Mouse (Mus musculus) gastrocnemius, adult 18-20 months (tissue): ENCODE results near the gene Mlana. TPM values are rescaled to one million over a fixed set of nuclear protein-coding genes. Genes with fewer than 3 reads are reported as not detected.

Experiments
- DNase-seq: peaks from one replicate; pipeline ENCODE4 v3.0.0; 2021; ENCODE audit warnings: low spot score
- long read RNA-seq, 2 experiments: library from polyadenylated mRNA; stranded (forward); transcript quantifications; one replicate each; pipeline ENCODE4 v2.0.0; 2021
- total RNA-seq, 2 experiments: library from RNA; stranded (reverse); gene quantifications; 2 replicates each; pipeline ENCODE4 v1.2.3; 2021

The Mlana gene
- not detected for total RNA-seq
- long read RNA-seq, experiment 1 = 0 reads
- long read RNA-seq, experiment 2 = 0 reads

DNA sequence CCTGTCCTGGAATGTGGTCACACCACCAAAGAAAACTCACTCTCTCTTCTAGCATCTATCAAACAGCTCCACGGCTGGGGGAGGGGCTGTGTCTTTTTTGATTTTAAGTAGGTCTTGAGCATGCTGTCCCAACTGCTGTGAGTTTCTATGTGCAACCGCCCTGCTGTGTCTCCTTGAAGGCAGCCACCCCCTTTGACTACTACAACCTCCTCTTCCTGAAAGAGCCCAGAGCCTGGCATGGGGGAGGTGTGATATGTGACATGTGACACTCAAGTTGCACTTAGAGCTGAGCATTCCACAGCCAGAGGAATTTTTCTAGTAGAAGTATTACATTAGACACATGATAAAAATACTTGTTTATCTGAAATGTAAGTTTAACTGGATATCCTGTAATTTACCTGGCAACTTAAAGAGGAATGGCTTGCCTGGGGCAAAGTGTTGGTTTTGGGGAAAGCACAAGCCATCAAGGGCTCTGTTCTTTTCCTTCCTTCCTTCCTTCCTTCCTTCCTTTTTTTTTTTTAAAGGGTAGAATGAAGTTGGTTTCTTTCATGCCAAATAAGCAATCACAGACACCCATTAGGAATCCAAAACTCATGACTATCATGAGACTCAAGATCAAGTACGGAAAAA, at the start of gene Mlana:
Gene Mlana, plus strand, starts transcription at position 580 of the 630 bp plus-strand sequence.
- no peak for DNase-seq

DNA sequence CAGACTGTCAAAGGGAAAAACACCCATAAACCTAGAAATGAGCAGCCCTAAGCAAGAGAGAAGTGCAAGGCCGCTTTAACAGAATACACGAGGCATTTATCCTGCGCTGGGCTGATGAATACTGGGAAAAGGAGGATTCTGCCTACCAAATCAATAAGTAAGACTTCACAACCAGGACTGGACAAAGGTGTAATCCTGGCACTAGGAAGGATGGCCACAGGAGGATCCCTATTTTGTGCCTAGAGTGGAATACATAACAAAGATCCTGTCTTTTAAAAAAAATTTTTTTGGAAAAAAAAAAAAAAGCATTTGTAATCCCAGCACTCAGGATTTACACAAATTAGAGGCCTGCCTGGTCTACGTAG, 49.1 kb upstream of the Mlana start:
- DNase-seq = no peak

DNA sequence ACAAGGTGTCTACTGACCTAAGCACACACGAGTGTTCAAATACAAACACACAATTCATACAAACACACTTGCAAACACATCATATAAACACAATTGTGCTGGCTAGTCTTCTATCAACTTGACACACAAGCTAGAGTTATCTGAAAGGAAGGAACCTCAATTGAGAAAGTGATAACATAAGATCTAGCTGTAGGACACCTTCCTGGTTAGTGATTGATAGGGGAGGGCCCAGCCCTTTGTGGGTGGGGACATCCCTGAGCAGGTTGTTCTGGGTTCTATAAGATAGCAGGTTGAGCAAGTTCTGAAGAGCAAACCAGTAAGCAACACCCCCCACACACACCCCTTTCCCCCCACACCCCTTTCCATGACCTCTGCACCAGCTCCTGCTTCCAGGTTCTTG, 47.9 kb upstream of the Mlana start:
- no peak for DNase-seq

DNA sequence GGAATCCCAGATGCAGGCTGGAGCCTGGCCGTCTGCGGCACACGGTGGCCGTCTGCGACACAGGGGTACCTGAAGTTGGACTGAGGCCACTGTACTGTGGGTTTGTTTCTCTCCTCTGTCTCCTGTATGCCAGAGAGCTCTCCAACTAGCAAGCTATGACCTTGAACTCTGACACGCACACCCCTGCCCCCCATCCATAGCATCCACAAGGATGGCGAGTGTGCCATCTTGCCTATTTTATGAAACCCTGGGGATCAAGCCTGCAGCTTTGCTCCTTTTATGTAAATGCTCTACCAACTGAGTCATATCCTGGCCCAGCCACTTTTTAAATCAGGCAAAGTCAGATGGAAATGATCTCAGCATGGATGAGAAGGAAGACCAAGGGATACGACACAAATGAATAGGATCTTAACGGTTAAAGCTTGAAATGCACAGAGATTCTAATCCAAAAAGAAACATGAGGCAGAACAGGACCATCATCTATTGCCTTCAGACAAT, 43.8 kb upstream of the Mlana start:
- no peak for DNase-seq

DNA sequence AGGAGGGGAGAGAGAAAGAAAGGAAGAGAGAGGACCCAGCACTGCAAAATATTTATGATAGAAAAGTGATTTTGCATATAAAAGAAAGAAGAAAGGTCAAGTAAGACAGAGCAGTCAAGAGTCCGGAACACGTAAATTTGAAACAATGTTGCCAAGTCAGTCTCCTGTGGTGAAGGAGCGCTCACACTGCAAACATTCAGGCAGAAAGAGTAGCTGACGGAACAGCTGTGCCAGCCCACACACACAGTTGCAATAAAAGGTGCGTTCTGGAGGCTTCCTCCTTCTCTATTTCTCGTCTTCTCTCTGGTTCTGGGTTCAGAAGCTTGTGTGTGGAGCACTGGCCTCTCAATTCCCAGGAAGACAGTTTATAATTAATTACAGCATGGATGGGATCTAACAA, 42.5 kb upstream of the Mlana start:
- DNase-seq = no peak

DNA sequence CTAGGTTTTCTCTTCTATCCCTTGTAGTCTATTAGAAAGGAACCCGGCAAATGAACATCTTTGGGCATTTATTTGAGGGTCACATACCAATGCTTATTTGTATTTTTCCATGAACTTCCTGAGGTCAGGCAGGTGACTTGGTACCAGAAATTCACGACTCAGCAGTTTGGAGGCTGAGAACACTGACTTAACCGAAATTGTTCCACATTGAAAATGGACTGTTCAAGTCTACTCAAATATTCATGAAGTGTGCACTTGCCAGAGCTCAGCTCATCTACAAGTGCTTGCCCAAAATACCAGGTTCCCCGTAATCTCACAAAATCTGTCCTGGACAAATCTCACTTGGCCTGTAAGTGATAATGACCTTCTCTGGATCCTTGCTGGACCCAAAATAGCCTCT, 41.6 kb upstream of the Mlana start:
- no peak for DNase-seq

DNA sequence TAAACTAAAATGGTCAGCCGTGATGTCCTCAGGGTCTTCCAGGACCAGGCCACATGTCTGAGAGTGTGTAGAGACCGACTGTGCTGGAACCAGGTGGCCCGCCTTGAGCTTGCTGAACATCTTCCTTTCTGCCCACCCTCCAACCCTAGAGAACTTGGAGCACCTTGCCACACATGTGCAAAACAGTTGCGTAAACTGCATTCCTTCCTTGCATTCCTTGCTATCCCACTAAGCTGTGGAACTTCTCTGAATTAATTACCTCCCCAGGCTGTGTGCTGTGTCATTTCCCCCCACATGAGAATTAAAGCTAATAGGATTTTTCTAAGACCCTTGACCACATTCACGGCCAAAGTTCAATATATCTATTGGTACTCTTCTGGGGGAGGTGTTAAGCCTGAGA, 41.0 kb upstream of the Mlana start:
- DNase-seq = no peak

DNA sequence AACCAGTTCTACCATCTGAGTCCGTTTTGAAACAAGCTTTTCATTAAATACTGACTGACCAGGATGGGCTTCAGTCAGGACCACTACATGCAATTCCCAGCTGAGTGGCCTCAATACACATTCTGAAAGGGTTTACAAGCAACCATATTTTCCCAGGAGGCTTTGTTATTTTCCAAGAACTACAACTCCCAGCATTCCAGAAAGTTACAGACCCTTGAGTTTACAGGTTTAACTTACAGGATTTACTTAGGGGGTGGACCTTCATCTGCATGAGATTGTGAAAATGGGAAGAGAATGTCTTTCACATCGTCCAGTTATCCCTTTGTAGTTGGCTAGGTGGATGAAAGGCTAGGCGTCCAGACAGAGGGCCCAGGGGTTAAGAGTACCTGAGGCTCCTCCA, 40.6 kb upstream of the Mlana start:
- no peak for DNase-seq

DNA sequence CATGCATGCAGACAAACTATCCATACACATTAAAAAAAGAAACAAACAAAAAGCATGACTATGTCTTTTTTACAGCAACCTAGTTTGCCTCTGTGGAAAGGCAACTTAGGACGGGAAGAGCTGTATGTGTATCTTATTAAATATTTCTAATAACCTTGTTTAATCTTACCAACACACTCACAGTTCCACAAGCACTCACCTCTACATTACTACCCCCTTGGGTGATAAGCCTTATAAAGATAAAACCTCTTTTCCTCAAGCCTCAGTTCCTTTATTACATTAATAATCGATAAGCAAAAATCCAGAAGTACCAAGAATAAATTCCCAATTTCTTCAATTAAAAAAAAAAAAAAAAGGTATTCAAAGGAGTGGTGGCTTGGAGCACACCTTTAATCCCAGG, 40.1 kb upstream of the Mlana start:
- no peak for DNase-seq

DNA sequence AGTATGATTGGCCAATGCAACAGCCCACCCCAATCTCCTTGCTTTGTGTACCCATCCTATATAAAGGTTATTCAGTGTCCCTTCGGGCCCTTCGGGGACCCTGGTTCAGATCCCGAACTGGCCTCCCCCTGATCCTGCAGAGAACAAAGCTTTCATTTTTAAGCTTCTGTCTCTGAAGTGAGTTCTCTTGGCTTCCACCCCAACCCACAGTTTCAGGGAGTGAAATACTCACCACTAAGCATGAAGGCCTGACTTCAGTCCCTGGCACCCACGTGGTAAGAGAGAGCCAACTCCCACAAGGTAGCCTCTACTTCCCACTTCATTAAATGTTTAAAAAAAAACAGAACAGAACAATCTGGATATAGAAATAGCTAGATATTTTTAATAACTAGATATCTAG, 38.8 kb upstream of the Mlana start:
- no peak for DNase-seq

DNA sequence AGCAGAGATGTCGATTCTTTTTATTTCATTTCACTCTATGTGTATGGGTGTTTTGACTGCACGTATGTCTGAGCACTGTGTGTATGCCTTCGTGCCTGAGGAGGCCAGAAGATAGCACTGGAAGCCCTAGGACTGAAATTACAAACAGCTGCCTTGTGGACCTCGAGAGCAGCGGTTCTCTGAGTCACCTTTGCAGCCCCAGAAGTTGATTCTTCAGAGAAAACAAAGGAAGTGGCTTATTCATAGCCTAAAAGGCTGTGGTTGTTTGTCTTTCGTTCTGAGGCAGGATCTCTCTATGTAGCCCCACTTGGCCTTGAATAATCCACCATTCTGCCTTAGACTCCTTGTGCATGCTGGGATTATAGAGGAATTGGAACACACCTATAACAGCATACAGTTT, 37.9 kb upstream of the Mlana start:
- no peak for DNase-seq

DNA sequence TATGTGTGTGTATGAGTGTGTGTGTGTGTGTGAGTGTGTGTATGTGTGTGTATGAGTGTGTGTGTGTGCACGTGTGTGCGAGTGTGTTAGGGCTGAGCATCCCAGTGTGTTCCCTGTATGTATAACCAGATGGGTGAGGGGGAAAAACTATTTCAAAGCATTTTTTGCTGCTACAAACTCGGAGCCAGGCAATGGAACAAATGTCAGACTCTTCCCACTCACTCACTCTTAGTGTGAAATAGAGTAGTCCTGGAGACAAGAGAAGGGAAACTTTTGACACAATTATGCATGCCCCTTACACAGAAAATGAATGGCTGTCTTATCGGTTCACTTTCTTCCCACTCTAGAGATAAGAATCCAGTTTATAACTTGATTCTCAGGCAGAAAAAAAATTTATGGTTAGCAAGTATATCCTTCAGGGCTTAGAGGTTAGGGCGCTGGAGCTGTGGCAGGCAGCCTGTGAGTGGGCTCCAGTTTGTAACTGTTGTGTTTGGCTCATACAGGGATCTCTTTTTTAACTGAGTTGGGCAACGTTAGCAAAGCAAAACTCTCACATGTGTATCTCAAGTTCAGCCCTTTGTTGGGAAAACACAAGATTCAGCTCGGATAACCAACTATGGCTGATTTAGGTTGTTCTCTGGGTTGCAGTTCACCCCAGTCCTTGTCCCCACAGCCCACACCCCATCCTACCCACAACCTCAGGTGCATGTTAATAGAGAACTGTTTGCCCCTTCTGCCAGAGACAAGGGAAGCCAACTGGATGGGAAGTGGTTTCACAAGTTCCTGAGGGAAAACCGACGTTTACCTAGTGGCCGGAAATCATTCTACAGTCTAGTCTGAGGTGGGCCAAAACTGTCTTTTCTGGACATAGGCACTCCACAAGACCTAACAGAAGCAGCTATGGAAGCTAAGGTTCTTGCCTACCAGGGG, 36.5 kb upstream of the Mlana start:
- DNase-seq = no peak

DNA sequence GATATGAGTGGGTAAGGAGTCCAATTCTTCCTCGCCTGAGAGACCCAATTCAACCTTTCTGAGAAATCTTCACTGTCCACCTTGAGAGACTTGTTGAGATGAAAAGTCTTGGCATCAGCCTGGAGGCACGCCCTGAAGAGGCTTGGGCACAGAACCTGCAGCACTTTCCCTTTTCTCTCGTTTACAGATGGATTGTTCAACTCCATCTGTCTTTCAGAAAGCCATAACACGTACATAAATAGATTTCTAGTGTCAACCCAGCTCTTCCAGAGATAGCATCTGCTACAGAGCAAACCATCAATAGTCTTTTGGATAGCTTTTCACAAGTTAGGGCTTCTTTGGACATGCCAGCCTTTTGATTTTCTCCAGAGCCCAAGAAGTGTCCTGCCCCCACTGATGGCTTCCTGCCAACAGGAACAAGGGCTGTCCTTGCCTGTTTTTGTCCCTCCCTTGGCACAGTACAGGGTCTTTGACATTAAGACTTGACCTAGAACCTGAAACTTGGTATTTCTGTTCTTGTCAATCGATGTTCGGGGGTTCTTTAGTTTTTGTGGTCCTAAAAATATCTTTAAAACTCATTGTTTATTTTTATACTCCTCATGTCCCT, 35.5 kb upstream of the Mlana start:
- DNase-seq = no peak

DNA sequence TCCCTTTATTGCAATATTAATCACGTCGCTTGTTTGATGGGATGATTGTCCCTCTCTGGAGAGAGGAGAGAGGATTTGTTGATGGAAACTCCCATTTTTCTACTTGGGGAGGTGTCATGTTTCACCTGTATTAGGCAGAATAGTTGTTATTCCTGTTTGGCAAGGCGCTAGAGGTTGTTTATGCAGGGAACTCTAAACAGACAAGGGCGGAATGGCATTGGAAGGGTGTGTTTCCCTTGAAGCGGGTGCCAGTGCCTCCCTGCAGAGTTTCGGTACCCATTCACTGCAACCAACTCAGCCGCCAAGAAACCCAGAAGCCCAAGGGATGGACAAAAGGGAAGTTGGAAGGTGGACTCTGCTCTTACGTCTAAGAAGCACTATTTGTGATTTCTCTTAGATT, 33.8 kb upstream of the Mlana start:
- no peak for DNase-seq

DNA sequence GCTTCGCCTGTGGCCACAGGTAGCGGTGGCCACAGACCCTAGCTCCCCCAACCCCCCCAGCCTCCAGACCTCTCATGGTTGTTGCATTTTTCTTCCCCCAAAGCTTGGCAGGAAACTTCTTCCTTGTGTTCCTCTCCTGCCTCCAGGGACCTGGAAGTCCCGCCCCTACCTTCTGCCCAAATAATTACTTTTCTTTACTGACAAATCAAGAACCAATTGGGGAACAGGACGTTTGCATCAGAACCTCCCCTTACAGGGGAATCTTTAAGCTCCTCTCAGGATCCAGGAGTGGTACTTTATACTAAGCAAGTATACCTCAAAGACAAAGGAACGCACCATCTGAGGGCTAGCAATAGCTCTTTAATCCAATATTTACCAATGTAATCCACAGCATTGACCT, 32.7 kb upstream of the Mlana start:
- no peak for DNase-seq

DNA sequence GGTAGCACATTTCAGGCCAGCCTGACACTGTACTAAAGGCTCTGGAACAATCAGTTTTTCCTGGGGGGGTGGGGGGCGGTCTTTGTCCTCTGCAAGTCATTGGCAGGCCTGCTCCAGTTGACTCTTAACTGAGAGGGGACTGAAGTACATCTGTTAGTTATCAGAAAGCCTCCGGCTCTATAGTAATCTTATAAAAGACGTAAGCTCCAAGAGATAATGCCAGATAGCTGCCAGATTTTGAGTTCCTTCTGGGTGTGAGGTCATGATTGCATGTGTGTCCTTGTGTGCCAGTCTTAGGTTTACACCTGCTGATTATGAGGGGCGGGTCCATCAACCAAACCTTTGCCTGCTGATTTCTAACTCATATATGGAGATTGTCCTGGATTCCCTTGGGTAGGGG, 31.5 kb upstream of the Mlana start:
- DNase-seq = no peak

DNA sequence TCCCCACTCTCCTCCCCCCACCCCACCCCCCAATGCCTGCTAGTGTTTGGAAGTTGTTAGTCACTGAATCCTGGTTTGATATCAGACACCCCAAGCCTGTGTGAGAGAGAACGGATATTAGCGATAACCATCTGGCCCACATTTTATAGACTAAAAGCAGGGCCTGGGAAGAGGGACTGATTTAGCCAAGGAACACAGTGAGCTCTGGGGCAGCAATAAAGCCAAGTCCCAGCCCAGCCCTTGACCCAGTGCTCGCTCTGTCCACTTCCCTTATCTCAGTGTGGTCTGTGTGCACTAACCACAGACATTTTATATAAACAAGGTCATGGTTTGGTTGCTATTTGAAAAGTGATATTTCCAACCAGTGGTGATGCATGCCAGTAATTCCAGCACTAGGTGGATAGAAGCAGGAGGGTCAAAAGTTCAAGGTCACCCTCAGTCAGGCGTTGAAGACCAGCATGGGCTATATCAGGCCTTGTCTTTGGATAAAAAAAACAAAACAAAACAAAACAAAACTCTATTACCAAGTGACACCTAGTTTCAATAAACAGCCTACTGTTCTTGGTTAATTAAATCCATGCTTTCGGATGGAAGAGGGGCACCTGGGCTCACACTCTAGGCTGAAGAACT, 30.5 kb upstream of the Mlana start:
- no peak for DNase-seq

DNA sequence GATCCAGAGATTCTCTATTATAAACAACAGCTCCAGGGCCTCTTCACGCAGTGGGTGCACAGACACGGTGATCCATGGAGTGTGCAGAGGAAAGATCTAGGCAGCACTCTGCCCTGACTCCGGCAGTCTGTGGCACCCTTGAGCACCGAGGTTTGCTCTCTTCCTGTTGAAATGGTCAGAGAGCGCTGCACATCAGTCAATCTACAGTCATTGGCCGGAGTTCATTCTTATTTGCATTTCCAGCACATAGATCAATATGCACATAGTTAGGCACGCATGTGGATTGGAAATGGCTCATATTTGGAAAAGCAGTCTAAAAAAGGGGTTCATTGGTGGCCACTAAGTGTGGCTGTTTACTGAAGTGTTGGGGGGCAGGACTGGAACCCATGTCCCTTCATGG, 29.5 kb upstream of the Mlana start:
- DNase-seq = no peak

DNA sequence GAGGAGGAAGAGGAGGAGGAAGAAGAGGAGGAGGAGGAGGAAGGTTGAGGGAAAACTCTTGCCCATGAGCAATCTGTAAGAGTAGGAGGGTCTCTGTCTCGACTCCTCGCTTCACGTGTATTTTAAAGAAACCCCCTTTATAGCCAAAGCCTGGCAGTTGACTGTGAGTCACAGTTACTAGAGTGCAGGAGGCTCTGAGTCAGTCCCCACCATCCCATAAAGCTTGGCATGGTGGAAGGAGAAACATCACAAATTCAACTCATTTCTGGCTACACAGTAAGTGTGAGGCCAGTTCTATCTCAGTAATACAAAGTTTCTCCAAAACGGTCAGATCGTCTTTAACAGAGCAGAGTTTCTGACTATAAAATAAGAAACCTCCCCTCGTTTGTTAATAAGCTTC, 27.4 kb upstream of the Mlana start:
- DNase-seq = no peak

DNA sequence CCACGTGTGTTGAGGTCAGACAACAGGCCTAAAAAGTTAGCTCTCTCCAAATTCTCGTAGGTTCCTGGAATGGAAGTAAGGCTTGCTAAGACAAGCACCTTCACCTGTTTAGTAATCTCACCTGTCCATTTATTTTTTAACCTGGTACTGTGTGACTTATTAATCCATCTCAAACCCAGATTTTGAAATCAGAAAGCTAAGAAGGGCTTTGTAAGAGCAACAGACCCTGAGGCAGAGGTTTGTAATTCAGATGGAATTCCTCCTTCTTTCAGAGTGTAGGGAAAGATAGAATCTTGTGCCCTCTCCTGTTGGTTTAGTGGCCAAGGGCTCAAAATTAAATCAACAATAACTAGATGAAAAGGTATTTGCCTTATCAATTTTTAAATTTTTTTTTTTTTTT, 26.5 kb upstream of the Mlana start:
- no peak for DNase-seq

DNA sequence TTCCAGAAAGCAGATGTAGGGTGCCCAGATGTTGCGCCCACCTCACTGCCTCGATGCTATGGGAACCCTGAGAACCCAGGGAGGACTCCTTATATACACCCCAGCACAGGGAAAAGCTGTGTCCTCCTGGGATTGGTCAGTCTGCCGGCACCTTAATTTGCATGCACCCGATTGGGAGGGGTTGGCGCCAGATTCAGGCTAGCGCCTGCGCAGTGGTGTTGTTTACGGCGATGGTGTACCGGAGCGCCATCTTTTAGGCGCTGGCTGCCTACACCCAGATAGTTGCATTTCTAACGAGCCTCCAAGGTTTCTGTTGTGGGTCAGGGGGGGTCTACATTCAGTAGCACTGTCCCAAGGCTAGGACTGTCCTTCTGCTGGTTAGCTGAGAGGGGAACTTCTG, 25.0 kb upstream of the Mlana start:
- no peak for DNase-seq

DNA sequence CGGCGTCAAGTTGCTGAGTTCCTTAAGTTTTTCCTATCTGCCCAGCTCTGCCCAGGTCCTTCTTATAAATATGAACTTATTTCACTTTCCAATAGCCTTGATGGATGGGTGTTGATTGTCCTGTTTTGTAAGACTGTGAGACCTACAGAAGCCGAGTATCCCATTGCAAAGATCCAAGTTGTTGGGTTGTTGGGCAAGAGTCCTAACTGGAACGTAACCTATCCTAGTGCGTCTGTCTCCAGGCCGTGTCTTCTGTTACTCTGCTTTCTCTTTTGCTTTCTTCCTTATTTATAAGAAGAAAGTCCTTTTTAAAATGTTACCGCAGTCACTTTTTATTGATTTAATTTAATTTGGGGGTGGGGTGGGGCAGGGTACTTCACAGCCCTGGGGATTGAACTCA, 22.7 kb upstream of the Mlana start:
- DNase-seq = no peak
